Mouse (Mus musculus) layer of hippocampus, adult 2 months (tissue): ENCODE measurements at regions not wholly inside any gene's neighbourhood (a gene's known extent, or its start where the extent isn't known, plus 50 kb on each side); places are given as distances from the start of the nearest gene placed in this dataset.

ENCODE experiments used
- DNase-seq, 2 experiments: peaks; one replicate each; pipeline ENCODE4 v3.0.0; 2022; ENCODE audit warnings: low spot score in 2 of 2
- H3K27ac ChIP-seq: fragments of 200-600 bp; 2 replicates; pipeline ENCODE4 v1.8.1; 2022
- H3K4me3 ChIP-seq: fragments of 200-600 bp; 2 replicates; pipeline ENCODE4 v1.8.1; 2022; ENCODE audit warnings: mild to moderate bottlenecking
- CTCF ChIP-seq: fragments of 200-600 bp; conservative IDR thresholded peaks from 2 replicates; pipeline ENCODE4 v1.8.1; 2022; ENCODE audit warnings: antibody characterized with exemption, mild to moderate bottlenecking, moderate library complexity

GRCm38 (mm10) chr1:176443712-176444111 is 168.6 kb upstream of the Pld5 start:
- DNase-seq: no peak
- Histone ChIP-seq H3K27ac (no peak overlapping the region), H3K4me3 (no peak overlapping the region)
- TF ChIP-seq CTCF: no peak

DNA sequence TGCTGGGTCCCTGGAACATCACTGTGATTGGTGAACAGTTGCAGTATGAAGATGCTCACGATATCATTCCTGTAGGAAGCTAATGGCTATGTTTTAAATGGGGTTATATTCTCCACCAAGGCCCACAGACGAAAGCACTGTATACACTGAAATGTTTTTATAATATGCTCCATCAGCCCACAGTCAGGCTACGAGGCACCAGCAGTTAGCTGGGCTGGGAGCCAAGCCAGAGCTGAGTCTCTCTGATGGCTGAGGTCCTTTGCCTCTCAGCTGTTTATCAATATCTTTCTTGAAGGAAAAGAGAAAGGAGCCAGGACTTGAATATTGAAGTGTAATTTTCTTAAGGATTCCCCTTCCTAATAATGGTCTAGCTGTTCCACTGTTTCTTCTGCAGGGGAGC is 165.1 kb upstream of the Pld5 start:
- H3K27ac ChIP-seq: no peak overlapping the region
- H3K4me3 ChIP-seq: no peak overlapping the region
- DNase-seq: no peak
- TF ChIP-seq CTCF: no peak

DNA sequence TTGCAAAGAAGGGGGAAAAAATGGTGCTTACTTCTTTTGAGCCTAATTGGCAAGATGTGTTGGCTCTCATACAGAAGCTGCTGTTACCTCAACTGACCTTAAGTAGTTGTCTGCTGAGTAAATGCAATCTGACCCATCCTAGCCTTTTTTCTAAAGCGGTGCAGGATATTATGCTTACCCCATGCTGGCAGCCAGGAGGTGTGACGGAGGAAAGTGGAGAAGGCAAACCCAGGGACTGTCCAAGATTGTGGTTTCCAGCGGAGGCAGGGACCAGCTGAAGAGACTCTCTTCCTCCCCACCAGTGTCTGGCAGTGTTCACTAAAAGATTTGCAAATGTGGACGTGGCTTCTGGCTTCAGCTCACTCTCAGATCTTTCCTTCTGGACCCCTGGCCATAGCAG is 152.7 kb upstream of the Pld5 start:
- no peak for DNase-seq
- no peak for TF ChIP-seq CTCF
- H3K27ac ChIP-seq: no peak overlapping the region
- no peak overlapping the region for H3K4me3 ChIP-seq

DNA sequence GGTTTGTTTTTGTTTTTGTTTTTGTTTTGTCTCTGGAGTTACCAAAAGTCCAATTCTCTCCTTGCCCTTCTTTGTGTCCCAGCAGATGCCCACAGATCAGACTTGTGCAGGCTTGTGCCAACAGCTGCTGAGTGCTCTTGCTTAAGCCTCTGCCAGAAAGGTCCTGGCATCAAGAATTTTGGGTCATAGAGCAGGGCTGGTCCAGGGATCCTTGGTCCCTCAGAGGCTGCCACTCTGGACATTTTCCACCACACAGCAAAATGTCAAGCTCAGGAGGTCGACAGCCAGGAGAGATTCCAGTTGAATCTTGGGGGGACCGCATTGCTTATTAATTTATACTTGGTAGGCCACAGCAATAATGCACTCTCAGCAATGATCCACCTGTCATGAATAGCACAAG is 151.9 kb upstream of the Pld5 start:
- TF ChIP-seq CTCF: no peak
- no peak for DNase-seq
- no peak overlapping the region for H3K4me3 ChIP-seq
- no peak overlapping the region for H3K27ac ChIP-seq

- Histone ChIP-seq H3K4me3 (no peak overlapping the region), H3K27ac (no peak overlapping the region)
- DNase-seq: no peak
- TF ChIP-seq CTCF: no peak
Observed at GRCm38 (mm10) chr1:176417251-176417650, 142.1 kb upstream of the Pld5 start.

DNA sequence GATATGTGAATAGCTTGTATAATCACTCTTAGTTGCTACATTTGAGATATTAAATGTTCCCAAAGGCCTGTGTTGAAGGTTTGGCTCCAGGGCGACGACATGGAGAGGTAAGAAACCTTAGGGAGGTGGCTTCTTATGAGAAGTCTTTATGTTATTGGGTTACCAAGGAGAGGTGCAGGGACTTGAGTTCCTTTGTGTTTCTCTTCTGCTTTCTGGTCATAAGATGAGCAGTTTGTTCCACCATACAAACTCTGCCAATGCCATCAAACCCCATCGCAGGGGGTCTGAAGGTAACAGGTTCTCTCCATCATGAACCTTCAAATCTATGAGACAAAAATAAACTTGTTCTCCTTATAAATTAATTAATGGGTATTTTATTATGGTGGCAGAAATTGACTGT is 129.0 kb upstream of the Pld5 start:
- no peak for DNase-seq
- Histone ChIP-seq H3K27ac (no peak overlapping the region), H3K4me3 (no peak overlapping the region)
- TF ChIP-seq CTCF: no peak

GRCm38 (mm10) chr1:176379645-176380044 is 104.5 kb upstream of the Pld5 start:
- Histone ChIP-seq H3K27ac (no peak overlapping the region), H3K4me3 (no peak overlapping the region)
- TF ChIP-seq CTCF: no peak
- no peak for DNase-seq

DNA sequence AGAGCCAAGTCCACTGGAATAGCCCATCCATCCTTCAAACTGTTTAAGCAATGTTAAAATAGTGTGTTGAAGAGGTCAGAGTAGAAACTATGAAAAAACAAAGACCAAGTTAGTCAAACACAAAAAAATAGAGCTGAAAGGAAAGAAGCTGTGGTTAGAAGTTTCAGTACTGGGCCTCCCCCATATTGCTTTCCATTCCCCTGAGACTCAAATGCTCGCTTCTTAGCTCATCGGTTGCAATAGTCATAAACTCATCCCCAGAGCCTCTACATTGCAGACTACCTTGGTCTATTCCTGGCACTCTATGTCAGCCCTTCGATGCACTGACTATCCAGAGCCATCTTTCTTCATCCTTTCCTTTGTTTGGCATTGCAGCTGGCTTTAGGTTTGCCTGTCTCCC is 91.8 kb upstream of the Pld5 start:
- H3K4me3 ChIP-seq: no peak overlapping the region
- no peak for TF ChIP-seq CTCF
- DNase-seq: no peak

DNA sequence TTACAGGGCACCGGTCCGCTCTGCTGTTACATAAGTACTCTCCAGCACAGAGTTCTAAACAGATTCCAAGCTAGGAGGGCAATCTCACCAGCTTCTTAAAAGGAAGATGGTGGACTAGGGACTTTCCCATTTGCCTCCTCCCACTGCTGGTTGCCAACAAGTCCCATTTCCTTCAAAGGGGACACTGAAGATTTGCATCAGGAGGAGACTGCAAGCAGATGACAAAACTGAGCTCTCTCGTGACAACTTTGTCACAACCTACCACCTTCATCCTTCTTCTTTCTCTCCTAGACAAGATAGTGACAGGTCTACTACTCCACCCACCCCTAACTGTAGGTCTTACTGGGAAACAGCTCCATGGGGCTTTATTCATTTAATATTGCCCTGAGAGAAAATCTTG is 85.8 kb upstream of the Pld5 start:
- TF ChIP-seq CTCF: no peak
- Histone ChIP-seq H3K4me3 (no peak overlapping the region), H3K27ac (no peak overlapping the region)
- DNase-seq: no peak

More for the DNA sequence above, 91.8 kb upstream of the Pld5 start:
- H3K27ac ChIP-seq: no peak overlapping the region

DNA sequence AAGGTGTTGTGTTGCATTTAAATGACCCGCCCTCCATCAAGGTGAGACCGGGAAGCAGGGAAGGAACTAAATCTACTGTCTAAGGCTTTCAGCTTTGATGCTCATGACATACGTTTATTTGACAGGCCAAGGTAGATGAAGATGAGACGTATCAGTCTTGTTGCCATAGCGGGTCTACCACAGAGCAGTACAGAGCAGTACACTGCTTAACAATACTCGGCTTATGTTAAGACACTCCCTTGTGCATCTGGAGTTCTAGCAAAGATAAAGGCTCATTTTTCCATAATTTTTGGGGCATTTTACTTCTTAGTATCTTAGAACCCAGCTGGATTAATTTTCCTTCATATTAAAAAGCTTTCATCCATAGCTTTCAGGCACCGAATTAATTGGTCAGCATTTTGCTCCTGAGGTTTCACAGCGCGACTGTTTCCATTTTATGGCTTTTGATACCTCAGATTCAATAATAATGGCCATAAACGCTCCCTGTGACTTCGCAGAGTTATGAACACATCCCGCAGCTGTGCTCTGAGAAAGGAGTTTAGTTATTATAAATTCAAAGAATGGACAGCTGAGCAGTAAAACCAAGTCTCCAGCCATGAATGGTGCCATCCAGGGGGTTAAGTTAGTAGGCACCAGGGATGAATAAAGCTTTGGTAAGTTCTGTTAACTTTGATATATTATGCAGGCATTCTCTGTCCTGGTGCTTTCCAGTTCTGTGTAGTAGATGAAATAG is 85.0 kb upstream of the Pld5 start:
- H3K27ac ChIP-seq: no peak overlapping the region
- no peak overlapping the region for H3K4me3 ChIP-seq
- no peak for TF ChIP-seq CTCF
- DNase-seq: no peak

- no peak overlapping the region for H3K27ac ChIP-seq
- peak in 1 of 2 experiments; percentile 6 for DNase-seq
- no peak overlapping the region for H3K4me3 ChIP-seq
- no peak for TF ChIP-seq CTCF
Observed at GRCm38 (mm10) chr1:176355342-176355741, 80.2 kb upstream of the Pld5 start.

DNA sequence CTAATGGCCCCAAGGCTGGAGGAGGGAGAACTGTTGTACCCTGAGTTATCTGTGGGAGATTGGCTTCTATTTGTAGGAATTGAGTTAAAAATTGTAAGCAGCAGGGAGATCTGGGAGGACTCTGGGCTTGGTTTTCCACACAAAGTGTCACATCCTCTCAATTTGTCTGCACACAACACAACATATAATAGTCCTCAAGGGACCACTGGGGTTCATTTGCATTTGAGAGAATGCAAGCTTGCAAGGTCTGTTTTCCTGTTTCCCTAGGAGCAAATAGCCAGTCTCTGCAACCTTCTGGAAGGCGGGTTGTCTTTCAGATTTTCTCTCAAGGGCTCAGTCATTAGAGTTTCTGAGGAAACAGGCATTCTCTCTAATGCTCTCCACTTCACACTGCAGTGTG is 79.8 kb upstream of the Pld5 start:
- no peak for TF ChIP-seq CTCF
- DNase-seq: no peak
- no peak overlapping the region for H3K4me3 ChIP-seq
- no peak overlapping the region for H3K27ac ChIP-seq

GRCm38 (mm10) chr1:176352706-176353105 is 77.6 kb upstream of the Pld5 start:
- H3K4me3 ChIP-seq: no peak overlapping the region
- no peak for TF ChIP-seq CTCF
- H3K27ac ChIP-seq: no peak overlapping the region
- no peak for DNase-seq

GRCm38 (mm10) chr1:176349909-176350495 is 74.9 kb upstream of the Pld5 start:
- no peak overlapping the region for H3K27ac ChIP-seq
- no peak overlapping the region for H3K4me3 ChIP-seq
- TF ChIP-seq CTCF: no peak
- DNase-seq: no peak
